Mouse (Mus musculus) embryo, embryonic 11.5 days (tissue): ENCODE results near the gene Crtc2.

Experiments used
- DNase-seq: peaks from one replicate; pipeline ENCODE4 v3.0.0-alpha.2; 2012; ENCODE audit warnings: low read depth, low spot score

Crtc2 gene

DNA sequence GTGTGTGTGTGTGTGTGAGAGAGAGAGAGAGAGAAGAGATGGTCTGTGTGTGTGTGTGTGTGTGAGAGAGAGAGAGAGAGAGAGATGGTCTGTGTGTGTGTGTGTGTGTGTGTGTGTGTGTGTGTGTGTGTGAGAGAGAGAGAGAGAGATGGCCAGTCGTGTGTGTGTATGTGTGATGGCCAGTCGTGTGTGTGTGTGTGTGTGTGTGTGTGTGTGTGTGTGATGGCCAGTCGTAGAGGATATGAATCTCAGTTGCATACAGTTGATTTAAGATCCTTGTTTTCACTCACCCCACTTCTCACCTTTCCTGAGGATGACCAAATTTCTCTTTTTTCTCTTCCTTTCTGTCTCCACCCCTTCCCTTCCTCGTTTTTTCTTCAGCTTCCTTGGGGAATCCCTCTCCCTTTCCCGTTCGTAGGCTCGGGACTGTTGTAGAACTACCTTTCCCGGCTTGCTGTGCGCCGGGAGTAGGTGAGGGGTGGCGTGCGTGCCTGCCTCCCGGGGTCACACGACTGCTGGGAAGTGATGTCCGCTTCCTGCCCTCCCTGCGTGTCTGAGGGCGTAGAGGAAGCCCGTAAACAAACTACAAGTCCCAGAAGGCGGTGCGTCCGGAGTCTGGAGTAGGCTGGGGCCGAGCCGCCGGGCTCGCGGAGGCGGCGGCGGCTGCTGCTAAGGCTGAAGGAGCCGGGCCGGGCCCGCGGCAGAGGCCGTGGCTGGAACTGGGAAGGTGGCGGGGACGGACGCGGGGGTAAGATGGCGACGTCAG, at the start of gene Crtc2:
Gene Crtc2, plus strand, starts transcription at position 511 of the 766 bp plus-strand sequence.
- peak; percentile 94 for DNase-seq

DNA sequence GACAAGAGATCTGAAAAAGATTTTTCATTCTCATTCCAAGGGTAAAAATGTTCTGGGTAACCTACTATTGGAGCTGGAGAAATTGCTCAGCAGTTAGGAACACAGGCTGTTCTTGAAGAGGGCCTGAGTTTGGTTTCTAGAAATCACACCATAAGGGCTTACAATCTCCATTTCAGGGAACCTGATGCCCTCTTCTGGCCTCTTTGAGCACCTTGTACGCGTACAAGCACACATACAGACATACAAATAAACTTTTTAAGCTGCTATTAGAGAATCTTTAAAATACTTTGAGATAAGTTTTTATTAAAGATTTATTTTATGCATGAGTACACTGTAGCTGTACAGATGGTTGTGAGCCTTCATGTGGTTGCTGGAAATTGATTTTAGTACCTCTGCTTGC, 49.4 kb upstream of the Crtc2 start:
- DNase-seq, result no peak

DNA sequence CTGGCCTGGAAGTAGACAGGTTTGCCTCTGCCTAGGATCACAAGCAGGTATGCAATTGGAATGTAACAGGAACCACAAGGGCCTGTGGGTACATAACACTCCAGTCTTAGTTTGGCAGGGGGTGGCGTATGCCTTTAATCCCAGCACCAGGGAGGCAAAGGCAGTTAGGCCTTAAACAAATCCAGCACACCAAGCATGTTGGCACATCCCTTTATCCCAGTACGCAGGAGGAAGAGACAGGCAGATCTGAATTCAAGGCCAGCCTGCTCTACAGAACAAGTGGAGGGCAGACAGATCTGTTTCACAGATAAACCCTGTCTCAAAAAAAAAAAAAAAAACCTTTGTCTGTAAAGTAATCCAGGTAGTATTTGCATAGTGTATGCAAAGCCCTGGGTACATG, 45.3 kb upstream of the Crtc2 start:
- DNase-seq, result no peak

DNA sequence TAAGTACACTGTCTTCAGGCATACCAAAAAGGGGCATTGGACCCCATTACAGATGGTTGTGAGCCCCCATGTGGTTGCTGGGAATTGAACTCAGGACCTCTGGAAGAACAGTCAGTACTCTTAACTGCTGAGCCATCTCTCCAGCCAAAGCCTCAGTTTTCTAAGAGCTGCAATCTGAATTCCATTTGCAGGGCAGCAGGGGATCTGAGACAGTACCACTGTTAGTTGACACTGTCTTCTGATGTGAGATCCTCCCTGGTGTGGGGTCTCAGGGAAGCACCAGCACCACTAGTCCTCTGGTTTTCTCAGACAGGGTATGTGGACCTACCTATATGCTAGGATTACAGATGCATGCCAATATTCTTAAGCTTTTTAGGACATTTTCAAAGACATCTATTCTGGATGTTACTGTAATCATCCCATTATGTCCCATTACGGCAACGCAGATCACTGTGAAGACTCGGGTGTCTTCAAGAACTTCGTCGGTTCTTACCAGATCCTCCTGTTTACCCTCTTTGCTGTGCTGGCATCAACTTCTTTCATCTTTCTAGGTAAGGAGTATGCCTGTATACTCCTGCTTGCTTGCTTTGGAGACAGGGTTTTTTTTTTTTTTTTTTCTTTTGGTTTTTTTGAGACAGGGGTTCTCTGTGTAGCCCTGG, 43.9 kb upstream of the Crtc2 start:
- DNase-seq, result no peak

DNA sequence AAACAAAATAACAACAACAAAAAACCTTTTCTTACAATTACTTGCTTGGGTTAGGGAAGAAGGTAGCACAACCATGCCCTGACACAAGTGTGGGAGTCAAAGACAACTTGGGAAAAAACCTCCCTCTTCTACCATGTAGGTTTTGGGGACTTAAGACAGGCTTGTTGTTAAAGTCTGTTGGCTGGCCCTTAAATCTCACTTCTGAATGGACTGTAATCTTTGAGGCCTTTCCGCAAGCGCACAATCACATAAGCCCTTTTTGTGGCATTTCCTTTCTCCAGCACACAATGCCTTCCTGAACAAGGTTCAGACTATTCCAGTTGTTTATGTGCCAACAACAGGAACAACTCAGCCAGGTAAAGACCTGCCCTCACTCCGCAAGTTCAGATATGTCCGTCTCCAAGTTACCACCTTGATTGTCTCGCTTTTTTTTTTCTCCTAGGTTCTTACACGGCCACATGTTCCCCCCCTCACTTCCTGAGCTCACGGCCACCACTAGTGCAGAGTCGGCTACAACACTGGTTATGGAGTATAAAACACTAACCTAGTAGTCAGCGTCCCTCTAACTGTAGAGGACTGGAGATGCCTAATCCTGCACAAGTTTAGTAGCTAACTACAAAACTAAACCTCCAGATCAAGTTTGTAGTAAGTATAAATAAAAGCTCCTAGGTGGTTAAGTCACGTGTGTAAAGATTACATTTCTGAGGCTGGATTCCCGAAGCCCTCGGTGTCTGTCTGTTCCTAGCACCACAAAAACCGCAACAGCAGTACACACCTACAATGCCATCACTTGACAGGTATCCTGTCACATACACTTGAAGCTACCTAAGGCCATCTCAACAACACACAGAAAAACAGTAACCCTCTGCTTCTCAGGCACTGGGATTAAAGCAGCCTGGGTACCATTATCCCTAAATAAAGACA, 42.2 kb upstream of the Crtc2 start:
- no peak for DNase-seq

DNA sequence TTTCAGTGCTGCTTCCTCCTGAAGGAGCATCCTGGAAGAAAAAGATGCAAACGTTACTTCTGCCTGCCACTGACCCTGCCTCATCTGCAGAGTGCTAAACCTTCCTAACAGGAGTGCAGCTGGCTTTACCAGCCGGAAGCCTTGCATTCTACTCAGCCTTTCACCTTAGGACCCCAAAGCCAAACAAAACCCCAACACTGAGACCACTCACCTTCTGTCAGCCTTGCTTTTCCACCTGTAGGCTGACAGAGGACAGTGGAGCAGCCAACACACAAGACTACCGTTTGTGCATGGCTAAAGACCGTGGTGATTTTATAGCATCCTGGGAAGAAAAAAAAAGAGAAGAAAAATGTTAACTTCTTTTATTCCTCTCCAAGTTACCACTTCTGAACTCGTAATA, 41.2 kb upstream of the Crtc2 start:
- DNase-seq, result no peak

DNA sequence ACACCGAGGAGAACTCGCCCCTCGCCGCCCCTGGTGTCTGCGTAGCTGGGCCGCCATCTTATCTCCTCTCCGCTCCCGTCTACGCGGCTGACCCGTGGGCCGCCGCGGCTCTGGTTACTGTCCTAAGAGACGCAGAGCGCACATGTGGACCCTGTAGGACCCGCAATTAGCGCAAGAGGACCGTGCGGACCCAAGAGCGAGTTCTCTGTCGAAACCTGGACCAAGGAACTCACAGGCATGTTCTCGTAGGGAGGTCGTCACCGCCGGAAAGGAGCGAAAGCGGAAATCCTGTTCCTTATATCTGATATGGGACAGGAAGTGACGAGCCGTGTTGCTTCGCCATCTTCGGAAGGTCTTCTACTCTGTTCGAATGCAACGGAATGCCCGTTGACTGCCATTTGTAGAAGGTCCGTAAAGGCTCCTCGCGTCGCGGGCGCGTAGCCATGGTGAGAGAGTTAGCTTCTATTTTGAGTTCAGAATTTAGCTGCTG, 40.5 kb upstream of the Crtc2 start, which contains the start of the genes Rps27 and Rab13:
Gene Rps27, minus strand, starts transcription at position 275 of the 490 bp plus-strand sequence.
Gene Rab13, plus strand, starts transcription at position 319 of the 490 bp plus-strand sequence.
- peak; percentile 84 for DNase-seq

DNA sequence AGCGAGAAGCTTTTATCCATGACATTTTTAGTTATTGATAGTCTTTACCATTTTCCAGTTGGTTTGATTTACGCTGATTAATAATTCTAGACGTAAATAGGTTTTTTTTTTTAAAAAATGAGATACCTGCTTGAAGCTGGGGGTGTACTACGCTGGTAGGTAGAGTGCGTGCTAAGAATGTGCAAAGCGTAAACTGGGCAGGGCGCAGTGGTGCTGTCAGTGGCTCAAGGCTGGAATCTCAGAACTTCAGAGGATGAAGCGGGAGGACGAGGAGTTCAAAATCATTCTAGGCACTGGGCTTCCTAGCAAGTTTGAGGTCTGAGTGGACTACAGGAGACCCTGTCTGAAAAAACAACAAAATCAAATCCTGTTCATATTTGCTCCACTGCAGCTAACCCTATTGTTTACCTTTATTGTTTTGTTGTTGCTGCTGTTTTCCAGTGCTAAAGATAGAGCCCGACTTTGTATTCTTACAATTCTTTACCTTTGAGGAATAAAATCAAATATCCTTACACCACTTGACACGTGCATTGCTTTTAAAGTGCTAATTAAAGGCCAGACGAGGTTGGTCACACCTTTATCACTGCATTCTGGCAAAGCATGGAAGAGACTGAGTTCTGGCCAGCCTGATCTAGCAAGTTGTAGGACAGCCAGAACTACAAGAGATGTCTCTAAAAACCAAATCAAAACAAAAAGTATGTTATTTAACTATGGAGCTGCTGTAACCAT, 39.8 kb upstream of the Crtc2 start:
- DNase-seq, result no peak

DNA sequence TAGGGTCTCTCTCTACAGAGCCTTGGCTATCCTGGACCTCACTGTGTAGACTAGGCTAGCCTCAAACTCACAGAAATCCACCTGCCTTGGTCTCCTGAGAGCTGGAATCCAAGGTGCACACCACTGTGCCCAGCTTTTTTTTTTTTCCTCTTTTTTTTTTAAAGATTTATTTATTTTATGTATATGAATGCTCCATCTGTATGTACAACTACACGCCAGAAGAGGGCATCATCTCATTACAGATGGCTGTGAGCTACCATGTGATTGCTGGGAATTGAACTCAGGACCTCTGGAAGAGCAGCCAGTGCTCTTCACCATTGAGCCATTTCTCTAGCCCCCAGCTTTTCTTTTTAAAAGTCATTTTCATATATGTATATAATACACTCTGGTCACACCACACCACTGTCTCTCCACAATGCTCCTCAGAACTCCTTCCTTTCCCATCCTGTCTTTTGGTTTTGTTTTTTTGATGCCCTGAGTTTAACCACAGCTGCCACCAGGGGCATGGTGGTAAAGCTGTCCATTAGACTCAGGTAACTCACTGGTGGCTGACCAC, 38.1 kb upstream of the Crtc2 start:
- DNase-seq, result no peak

DNA sequence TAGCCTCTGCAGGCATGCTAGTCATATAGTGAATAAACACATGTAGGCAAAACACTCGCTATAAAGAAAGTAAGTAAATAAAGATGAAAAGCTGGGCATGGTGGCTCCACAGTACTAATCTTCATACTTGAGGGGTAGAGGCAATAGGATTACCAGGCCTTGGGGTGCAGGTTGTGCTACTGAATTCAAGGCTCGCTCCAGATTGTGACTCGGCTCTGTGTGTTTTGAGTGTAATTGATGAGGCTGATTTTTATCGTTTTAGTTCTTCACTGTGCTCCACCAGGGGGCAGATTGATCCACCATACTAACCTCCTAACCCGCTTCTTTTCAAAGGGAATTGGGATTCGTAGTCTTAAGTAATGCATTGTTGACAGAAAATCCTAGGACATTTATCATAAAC, 33.9 kb upstream of the Crtc2 start:
- DNase-seq, result peak; percentile 42

DNA sequence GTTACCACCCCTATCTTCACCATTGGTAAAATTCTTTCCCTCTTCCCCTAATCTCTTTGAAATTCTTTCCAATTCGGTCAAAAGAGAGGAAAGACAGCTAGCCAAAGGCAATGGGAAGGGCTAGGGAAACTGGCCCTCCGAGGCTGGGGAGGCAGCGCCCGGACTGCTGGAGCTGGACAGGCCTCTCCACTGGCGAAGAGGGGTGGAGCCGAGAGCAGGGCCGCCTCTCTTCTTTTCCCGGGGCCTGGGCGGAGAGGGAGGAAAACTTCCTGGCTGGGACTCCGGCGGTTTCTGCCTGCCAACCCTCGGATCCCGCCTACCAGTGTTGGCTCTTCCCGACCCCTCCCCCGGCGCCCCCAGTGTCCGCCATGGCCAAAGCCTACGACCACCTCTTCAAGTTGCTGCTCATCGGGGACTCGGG, 33.4 kb upstream of the Crtc2 start:
- peak; percentile 32 for DNase-seq

DNA sequence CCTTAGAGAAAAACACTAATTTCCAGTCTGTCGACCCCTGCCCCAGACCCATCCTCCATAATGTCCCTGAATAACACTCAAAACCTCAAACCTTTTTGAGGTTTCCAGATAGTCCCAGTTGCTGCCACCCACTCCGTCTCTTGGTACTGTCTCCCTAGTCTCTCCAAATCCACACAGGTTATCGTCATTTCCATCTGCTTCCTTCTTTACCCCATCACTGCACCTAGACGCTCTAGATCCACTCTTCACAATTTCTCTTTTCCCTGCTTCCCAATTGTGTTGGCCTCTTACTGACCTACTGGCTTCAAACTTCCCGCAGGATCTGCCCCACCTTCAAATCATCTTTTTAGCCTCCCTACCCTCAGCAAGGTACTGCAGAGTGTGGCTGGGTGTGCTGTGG, 32.8 kb upstream of the Crtc2 start:
- no peak for DNase-seq

DNA sequence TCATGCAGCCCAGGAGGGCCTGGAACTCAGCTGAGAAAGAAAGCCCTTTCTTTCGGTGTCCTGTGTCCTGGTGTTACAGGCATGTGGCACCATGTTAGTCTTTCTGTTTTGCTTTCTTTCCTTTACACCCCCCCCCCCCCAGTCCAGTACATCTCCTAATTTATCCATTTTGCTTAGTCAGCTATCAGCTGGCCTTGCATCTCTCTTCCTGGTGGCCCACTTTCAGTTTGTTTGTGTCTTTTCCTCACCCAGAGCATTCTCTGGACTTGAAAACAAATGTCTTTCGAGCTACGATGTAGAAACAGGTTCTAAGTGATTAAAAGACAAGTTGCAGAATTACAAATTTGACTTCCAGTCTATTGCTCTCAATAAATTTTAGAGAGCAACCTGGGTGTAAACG, 31.5 kb upstream of the Crtc2 start:
- DNase-seq, result no peak

DNA sequence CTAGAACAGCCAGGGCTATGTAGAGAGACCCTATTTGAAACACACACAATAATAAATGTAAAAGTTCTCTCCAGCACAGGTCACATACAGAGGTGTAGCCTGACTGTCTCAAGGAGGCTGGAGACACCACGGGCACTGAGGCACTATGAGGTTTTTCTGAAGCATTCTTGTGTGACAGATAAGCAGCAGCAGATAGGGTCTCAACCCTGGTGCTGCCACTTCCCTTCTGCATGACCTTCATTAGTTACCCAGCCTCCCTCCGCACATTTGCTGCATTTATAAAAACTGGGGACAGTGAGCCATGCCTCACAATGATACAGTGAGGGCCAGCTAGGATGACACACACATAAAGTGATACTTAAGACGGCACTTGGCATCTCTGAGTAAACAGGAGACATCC, 31.0 kb upstream of the Crtc2 start:
- DNase-seq, result no peak

DNA sequence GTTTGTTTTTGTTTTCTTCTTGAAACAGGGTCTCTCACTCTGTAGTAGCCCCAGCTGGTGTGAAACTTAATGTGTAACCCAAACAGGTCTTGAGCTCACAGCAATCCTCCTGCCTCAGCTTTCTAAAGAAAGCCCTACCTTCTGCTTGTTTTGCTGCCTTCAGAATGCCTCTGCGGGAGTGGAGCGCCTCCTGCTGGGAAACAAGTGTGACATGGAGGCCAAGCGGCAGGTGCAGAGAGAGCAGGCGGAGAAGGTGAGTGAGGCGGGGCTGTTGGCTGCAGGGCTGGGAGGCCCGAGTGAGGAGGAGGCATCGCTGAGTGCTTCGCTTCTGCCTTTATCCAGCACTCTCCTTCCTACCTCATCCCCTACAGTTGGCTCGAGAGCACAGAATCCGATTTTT, 29.6 kb upstream of the Crtc2 start:
- no peak for DNase-seq

DNA sequence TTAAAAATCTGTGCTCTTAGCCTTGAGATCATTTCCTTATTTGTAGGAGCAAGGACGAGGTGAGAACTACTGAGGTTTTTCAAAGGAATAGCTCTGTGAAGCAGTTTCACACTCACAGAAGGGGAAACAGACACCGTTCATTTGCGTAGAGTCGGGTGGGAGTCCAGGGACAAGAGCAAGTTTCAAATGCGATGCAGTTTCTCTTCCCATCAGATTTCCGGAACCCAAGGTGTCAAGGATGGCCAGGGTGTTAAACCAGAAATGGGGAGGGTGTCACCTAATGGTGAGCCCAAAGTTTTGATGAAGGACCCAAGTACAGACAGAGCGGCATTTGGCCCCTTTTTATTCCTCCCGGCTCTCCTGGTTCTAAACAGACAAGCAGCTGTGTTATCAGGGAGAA, 22.9 kb upstream of the Crtc2 start:
- no peak for DNase-seq

DNA sequence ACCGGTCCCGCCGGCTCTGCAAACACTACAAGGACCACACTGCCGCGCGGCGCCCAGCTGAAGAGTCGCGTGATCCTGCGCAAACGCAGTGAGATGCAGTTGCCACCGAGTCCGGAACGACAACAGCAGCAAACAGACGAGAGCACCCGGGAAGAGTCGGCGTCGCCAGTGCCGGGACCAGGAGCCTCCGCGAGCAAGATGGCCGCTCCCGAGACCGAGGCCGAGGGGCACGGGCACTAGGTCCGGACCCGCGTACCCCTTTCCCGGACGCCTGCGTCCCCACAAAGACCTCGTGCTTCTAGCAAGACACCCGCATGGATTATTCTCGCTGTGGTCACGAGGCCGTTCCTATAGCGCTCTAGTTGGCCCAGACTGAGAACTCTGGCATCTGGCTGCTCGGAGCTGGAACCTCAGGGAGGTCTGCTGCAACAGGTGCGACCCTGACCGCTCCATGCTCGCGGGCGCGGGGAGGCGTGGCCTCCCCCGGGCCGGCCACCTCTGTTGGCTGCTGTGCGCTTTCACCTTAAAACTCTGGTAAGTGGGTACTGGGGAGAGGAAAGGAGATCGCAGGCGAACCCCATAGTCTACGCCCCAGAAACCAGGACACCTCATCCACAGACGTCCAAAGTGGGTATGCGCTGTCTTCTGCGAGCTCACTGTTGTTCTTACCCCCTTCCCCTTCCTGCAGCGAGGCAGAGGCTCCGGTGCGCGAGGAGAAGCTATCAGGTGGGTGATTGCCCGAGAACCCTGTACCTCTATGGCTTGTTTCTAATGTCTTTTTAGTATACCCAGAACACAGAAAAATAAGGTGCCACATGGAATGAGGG, 22.2 kb upstream of the Crtc2 start, which contains the start of gene Jtb:
Gene Jtb, plus strand, starts transcription at position 91 of the 827 bp plus-strand sequence.
- peak; percentile 89 for DNase-seq

DNA sequence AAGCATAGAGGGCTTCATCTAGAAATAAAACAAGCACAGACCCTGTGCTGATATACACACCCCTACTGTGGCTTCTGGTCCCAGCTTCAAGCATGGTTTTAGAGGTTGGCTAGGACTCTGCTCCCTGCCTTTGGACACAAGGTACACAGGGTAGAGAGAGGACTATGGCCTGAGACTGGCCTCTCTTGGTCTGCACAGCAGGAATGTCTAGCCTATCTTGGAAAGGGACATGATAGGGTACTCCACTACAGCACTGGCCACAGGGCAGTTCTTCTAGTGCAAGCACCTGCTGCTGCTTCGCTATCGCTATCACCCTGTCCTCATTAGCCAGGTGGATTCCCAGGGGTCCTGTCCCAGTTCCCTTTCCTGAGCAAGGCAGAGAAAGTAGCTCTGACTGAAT, 12.7 kb upstream of the Crtc2 start:
- DNase-seq, result no peak

DNA sequence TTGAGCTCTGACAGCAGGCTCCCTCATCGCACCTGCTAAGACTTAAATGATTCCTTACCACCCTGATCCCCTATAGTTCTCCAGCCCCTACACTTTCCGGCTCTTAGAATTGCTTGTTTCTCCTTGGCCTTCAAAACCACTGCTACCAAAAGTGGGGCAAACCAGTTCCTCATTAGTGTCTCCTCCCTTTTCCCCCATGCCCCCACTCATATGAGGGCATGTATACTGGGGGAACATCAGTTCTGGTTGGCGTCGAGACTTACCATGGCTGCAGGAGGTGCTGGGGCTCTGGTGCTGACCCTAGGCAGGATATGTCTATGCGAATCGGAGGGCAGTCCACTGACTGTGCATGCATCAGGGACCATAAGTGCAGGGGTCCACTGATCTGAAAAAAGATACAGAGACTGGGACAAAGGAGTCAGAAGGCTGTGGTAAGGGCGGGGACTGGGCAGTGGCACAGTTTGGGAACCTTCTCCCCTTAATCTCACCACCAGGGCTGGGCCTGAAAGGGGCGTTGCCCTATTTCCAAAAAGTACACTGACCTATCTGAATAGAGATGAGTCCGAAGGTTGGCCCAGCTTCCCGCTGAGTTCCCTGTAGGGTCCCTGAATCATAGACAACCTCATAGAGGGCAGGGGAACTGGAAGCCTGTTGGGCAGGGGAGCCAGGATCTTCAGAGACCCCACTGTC, 12.1 kb upstream of the Crtc2 start:
- DNase-seq, result no peak
